Mouse (Mus musculus): ENCODE measurements at regions not wholly inside any gene's neighbourhood (a gene's known extent, or its start where the extent isn't known, plus 50 kb on each side); places are given as distances from the start of the nearest gene placed in this dataset.
"Not testable (repeated sequence)": the region's sequence is repeated elsewhere in the genome, so short reads cannot be mapped to it uniquely, and the experiment has no call there.

GRCm38 (mm10) chr17:9202496-9202895, 214.4 kb downstream of the 1700010I14Rik start:
- WGBS: 14% methylated on average over 2 of the region's 2 CpGs
- no peaks in the 10 kb centered on the region for H3K4me1 ChIP-seq (ENCODE audit: control insufficient read depth, insufficient read depth, low read length)
- no peak overlapping the region for H3K27ac ChIP-seq (replicated peaks; ENCODE audit: low read depth, low read length)
- H3K4me2 ChIP-seq (ENCODE audit: low read depth, severe bottlenecking): no peak overlapping the region
- no peak overlapping the region for H3K9ac ChIP-seq (ENCODE audit: low read length)
- DNase-seq (ENCODE audit: low spot score) (no peak), ATAC-seq (ENCODE audit: insufficient number of reproducible peaks, low FRiP score, low TSS enrichment, low read depth) (no peak)
- no peaks in the 10 kb centered on the region for H3K9me3 ChIP-seq (ENCODE audit: control insufficient read depth, low read length)
- no peaks in the 10 kb centered on the region for H3K36me3 ChIP-seq (ENCODE audit: control insufficient read depth, insufficient read depth, low read length)
- H3K27me3 ChIP-seq (ENCODE audit: control insufficient read depth, insufficient read depth, low read length): no peaks in the 10 kb centered on the region
- no peak overlapping the region for H3K4me3 ChIP-seq (ENCODE audit: low read depth, low read length)

- ATAC-seq (ENCODE audit: insufficient number of reproducible peaks, low FRiP score, low TSS enrichment, low read depth) (no peak), DNase-seq (ENCODE audit: low spot score) (no peak)
- Histone ChIP-seq H3K9me3 (ENCODE audit: control insufficient read depth, low read length) (no peaks in the 10 kb centered on the region), H3K9ac (ENCODE audit: low read length) (no peak overlapping the region), H3K27me3 (ENCODE audit: control insufficient read depth, insufficient read depth, low read length) (no peaks in the 10 kb centered on the region), H3K4me1 (ENCODE audit: control insufficient read depth, insufficient read depth, low read length) (no peaks in the 10 kb centered on the region), H3K4me3 (ENCODE audit: low read depth, low read length) (no peak overlapping the region), H3K27ac (replicated peaks; ENCODE audit: low read depth, low read length) (no peak overlapping the region), H3K36me3 (ENCODE audit: control insufficient read depth, insufficient read depth, low read length) (no peaks in the 10 kb centered on the region), H3K4me2 (ENCODE audit: low read depth, severe bottlenecking) (no peak overlapping the region)
- 86% methylated on average over 2 of the region's 2 CpGs for WGBS
Measured at GRCm38 (mm10) chr17:9210626-9211025, 211.2 kb upstream of the Gm17728 start.

GRCm38 (mm10) chr17:9223097-9223496, 198.8 kb upstream of the Gm17728 start:
- 82% methylated on average over 4 of the region's 4 CpGs for WGBS
- no peaks in the 10 kb centered on the region for H3K9me3 ChIP-seq (ENCODE audit: control insufficient read depth, low read length)
- DNase-seq (ENCODE audit: low spot score): no peak
- no peak overlapping the region for H3K27ac ChIP-seq (replicated peaks; ENCODE audit: low read depth, low read length)
- H3K4me2 ChIP-seq (ENCODE audit: low read depth, severe bottlenecking): no peak overlapping the region
- ATAC-seq (ENCODE audit: insufficient number of reproducible peaks, low FRiP score, low TSS enrichment, low read depth): no peak
- no peaks in the 10 kb centered on the region for H3K27me3 ChIP-seq (ENCODE audit: control insufficient read depth, insufficient read depth, low read length)
- H3K9ac ChIP-seq (ENCODE audit: low read length): no peak overlapping the region
- no peak overlapping the region for H3K4me3 ChIP-seq (ENCODE audit: low read depth, low read length)
- H3K4me1 ChIP-seq (ENCODE audit: control insufficient read depth, insufficient read depth, low read length): peaks cover 2% of the 10 kb centered on the region; the same call in 1 of the 2 replicates
- no peaks in the 10 kb centered on the region for H3K36me3 ChIP-seq (ENCODE audit: control insufficient read depth, insufficient read depth, low read length)

- Histone ChIP-seq H3K9ac (ENCODE audit: low read length) (no peak overlapping the region), H3K4me3 (ENCODE audit: low read depth, low read length) (no peak overlapping the region), H3K27me3 (ENCODE audit: control insufficient read depth, insufficient read depth, low read length) (no peaks in the 10 kb centered on the region), H3K9me3 (ENCODE audit: control insufficient read depth, low read length) (no peaks in the 10 kb centered on the region), H3K27ac (replicated peaks; ENCODE audit: low read depth, low read length) (no peak overlapping the region), H3K36me3 (ENCODE audit: control insufficient read depth, insufficient read depth, low read length) (no peaks in the 10 kb centered on the region), H3K4me1 (ENCODE audit: control insufficient read depth, insufficient read depth, low read length) (peaks cover 4% of the 10 kb centered on the region; the same call in 1 of the 2 replicates), H3K4me2 (ENCODE audit: low read depth, severe bottlenecking) (no peak overlapping the region)
- no peak for DNase-seq (ENCODE audit: low spot score)
- 71% methylated on average over 10 of the region's 10 CpGs for WGBS
- no peak for ATAC-seq (ENCODE audit: insufficient number of reproducible peaks, low FRiP score, low TSS enrichment, low read depth)
Measured at GRCm38 (mm10) chr17:9227872-9228575, 193.8 kb upstream of the Gm17728 start.

GRCm38 (mm10) chr17:9235141-9235571, 186.7 kb upstream of the Gm17728 start:
- WGBS: 69% methylated on average over 6 of the region's 6 CpGs
- H3K27me3 ChIP-seq (ENCODE audit: control insufficient read depth, insufficient read depth, low read length): no peaks in the 10 kb centered on the region
- no peak overlapping the region for H3K4me3 ChIP-seq (ENCODE audit: low read depth, low read length)
- H3K36me3 ChIP-seq (ENCODE audit: control insufficient read depth, insufficient read depth, low read length): no peaks in the 10 kb centered on the region
- DNase-seq (ENCODE audit: low spot score) (peak; percentile 11), ATAC-seq (ENCODE audit: insufficient number of reproducible peaks, low FRiP score, low TSS enrichment, low read depth) (no peak)
- no peaks in the 10 kb centered on the region for H3K4me1 ChIP-seq (ENCODE audit: control insufficient read depth, insufficient read depth, low read length)
- H3K27ac ChIP-seq (replicated peaks; ENCODE audit: low read depth, low read length): no peak overlapping the region
- no peak overlapping the region for H3K9ac ChIP-seq (ENCODE audit: low read length)
- H3K4me2 ChIP-seq (ENCODE audit: low read depth, severe bottlenecking): no peak overlapping the region
- H3K9me3 ChIP-seq (ENCODE audit: control insufficient read depth, low read length): no peaks in the 10 kb centered on the region

- no peak overlapping the region for H3K27ac ChIP-seq (replicated peaks; ENCODE audit: low read depth, low read length)
- H3K9me3 ChIP-seq (ENCODE audit: control insufficient read depth, low read length): no peaks in the 10 kb centered on the region
- ATAC-seq (ENCODE audit: insufficient number of reproducible peaks, low FRiP score, low TSS enrichment, low read depth): no peak
- WGBS: 65% methylated on average over 5 of the region's 5 CpGs
- H3K9ac ChIP-seq (ENCODE audit: low read length): no peak overlapping the region
- H3K27me3 ChIP-seq (ENCODE audit: control insufficient read depth, insufficient read depth, low read length): no peaks in the 10 kb centered on the region
- no peak for DNase-seq (ENCODE audit: low spot score)
- H3K4me3 ChIP-seq (ENCODE audit: low read depth, low read length): no peak overlapping the region
- H3K4me1 ChIP-seq (ENCODE audit: control insufficient read depth, insufficient read depth, low read length): no peaks in the 10 kb centered on the region
- no peaks in the 10 kb centered on the region for H3K36me3 ChIP-seq (ENCODE audit: control insufficient read depth, insufficient read depth, low read length)
- no peak overlapping the region for H3K4me2 ChIP-seq (ENCODE audit: low read depth, severe bottlenecking)
Measured at GRCm38 (mm10) chr17:9258646-9259170, 163.2 kb upstream of the Gm17728 start.

- ATAC-seq (ENCODE audit: insufficient number of reproducible peaks, low FRiP score, low TSS enrichment, low read depth): no peak
- no peak overlapping the region for H3K4me3 ChIP-seq (ENCODE audit: low read depth, low read length)
- 70% methylated on average over 3 of the region's 3 CpGs for WGBS
- no peaks in the 10 kb centered on the region for H3K4me1 ChIP-seq (ENCODE audit: control insufficient read depth, insufficient read depth, low read length)
- H3K36me3 ChIP-seq (ENCODE audit: control insufficient read depth, insufficient read depth, low read length): no peaks in the 10 kb centered on the region
- no peak for DNase-seq (ENCODE audit: low spot score)
- no peaks in the 10 kb centered on the region for H3K27me3 ChIP-seq (ENCODE audit: control insufficient read depth, insufficient read depth, low read length)
- no peak overlapping the region for H3K9ac ChIP-seq (ENCODE audit: low read length)
- no peaks in the 10 kb centered on the region for H3K9me3 ChIP-seq (ENCODE audit: control insufficient read depth, low read length)
- no peak overlapping the region for H3K4me2 ChIP-seq (ENCODE audit: low read depth, severe bottlenecking)
- no peak overlapping the region for H3K27ac ChIP-seq (replicated peaks; ENCODE audit: low read depth, low read length)
Measured at GRCm38 (mm10) chr17:9268776-9269175, 153.1 kb upstream of the Gm17728 start.

- H3K9ac ChIP-seq (ENCODE audit: low read length); H3K4me2 ChIP-seq (ENCODE audit: low read depth, severe bottlenecking); H3K4me3 ChIP-seq (ENCODE audit: low read depth, low read length); ATAC-seq (ENCODE audit: insufficient number of reproducible peaks, low FRiP score, low TSS enrichment, low read depth); DNase-seq (ENCODE audit: low spot score); H3K36me3 ChIP-seq (ENCODE audit: control insufficient read depth, insufficient read depth, low read length); H3K4me1 ChIP-seq (ENCODE audit: control insufficient read depth, insufficient read depth, low read length); H3K27ac ChIP-seq (replicated peaks; ENCODE audit: low read depth, low read length); H3K27me3 ChIP-seq (ENCODE audit: control insufficient read depth, insufficient read depth, low read length); H3K9me3 ChIP-seq (ENCODE audit: control insufficient read depth, low read length): not testable (repeated sequence)
- WGBS: 34% methylated on average over 3 of the region's 3 CpGs
Measured at GRCm38 (mm10) chr17:9278046-9278445, 143.8 kb upstream of the Gm17728 start.

GRCm38 (mm10) chr17:9279481-9279880, 142.4 kb upstream of the Gm17728 start:
- no peak for DNase-seq (ENCODE audit: low spot score)
- no peak for ATAC-seq (ENCODE audit: insufficient number of reproducible peaks, low FRiP score, low TSS enrichment, low read depth)
- no peak overlapping the region for H3K4me3 ChIP-seq (ENCODE audit: low read depth, low read length)
- H3K9me3 ChIP-seq (ENCODE audit: control insufficient read depth, low read length): no peaks in the 10 kb centered on the region
- no peak overlapping the region for H3K4me2 ChIP-seq (ENCODE audit: low read depth, severe bottlenecking)
- no peak overlapping the region for H3K9ac ChIP-seq (ENCODE audit: low read length)
- H3K27me3 ChIP-seq (ENCODE audit: control insufficient read depth, insufficient read depth, low read length): no peaks in the 10 kb centered on the region
- H3K36me3 ChIP-seq (ENCODE audit: control insufficient read depth, insufficient read depth, low read length): no peaks in the 10 kb centered on the region
- H3K27ac ChIP-seq (replicated peaks; ENCODE audit: low read depth, low read length): no peak overlapping the region
- no peaks in the 10 kb centered on the region for H3K4me1 ChIP-seq (ENCODE audit: control insufficient read depth, insufficient read depth, low read length)
- WGBS: 90% methylated on average over 7 of the region's 7 CpGs
